Mouse (Mus musculus) kidney, postnatal 25 days (tissue): ENCODE measurements at regions not wholly inside any gene's neighbourhood (a gene's known extent, or its start where the extent isn't known, plus 50 kb on each side); places are given as distances from the start of the nearest gene placed in this dataset.

Experiments used
- DNase-seq, 2 experiments: peaks; one replicate each; pipeline ENCODE4 v3.0.0; 2021; ENCODE audit warnings: mixed read lengths in 2 of 2

DNA sequence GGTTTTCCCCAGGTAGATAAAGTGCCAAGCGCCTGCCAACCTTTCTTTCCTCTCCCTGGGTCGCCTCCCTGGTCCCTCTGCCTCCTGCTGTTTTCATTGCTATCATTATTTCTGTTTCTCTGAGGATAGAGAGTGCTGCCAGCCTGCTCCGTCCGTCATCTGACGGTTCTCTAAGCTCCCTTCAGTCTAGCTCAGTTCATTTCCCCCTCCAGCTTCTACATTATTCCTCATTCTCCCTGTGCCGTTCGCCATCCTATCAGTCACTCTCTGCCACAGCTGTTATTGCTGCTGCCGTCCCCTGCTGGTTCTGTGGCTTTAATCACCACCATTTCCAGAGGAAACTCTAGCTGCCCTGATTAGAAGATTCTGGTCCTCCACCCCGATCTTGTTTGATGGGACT lies 84.7 kb upstream of the Rfx3 start:
- DNase-seq, result no peak

GRCm38 (mm10) chr19:28092252-28092651 lies 81.3 kb upstream of the Rfx3 start:
- no peak for DNase-seq

DNA sequence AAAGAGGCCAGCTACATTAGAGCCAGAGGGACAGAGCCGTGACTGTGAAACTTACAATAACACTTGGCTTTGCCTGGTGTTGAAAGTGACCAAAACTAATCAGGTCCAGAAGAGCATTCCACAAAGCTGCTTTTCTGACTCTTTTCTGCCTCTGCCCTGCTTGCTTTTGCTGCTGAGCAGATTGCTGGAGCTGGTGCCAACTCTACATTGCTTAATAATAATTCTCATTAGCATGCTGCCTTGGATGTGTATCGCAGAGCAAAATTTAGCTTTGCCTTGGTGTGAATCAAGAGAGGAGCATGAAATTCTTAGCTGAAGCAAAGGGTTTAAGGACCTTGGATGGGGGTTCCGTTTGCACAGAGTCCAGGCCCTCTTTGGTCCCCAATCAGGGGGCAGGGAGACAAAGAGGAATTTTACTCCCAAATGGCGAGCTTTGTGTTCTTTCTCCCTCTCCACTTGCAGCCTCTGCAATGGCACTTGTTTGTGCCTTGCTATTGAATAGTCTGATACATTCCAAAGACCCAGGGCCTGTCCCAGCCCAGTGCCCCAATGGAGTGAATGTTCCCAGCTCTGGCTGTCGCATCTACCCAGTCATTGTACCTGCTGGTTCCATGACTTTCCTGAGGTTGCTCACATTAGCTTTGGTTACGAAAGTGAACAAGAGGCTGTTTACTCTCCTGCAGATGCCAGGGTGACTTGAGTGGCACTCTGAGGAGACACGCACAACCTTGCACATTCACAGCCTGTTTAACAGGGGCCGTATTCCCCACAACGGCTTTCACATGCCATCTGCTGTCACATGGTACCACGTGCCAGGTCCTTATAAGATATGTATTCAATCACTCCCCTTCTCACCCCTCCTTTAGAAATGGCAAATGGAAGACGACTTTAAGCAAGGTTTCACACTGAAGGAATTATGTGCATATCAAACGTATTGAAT lies 76.9 kb upstream of the Rfx3 start:
- DNase-seq, result no peak

DNA sequence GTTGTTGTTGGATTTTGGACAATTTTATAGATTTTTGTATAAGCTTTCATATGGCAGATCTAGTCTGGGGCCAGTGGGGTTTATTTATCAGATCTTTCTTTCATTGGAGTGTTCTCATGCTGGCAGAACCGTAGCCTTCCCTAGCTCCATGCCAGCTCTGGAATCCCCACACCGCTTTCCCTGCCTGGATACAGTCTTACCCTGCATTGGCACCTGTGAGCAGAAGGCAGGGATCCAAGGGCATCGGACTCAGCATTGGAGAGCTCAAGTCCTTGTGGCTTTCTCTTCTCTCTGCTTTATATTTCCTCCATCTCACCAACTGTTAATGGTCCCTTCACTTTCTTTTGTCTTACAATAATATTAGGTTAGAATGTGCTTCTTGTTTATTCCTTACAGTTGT lies 59.4 kb upstream of the Rfx3 start:
- no peak for DNase-seq
